Mouse (Mus musculus): ENCODE data around the gene Atp13a2.

DNA sequence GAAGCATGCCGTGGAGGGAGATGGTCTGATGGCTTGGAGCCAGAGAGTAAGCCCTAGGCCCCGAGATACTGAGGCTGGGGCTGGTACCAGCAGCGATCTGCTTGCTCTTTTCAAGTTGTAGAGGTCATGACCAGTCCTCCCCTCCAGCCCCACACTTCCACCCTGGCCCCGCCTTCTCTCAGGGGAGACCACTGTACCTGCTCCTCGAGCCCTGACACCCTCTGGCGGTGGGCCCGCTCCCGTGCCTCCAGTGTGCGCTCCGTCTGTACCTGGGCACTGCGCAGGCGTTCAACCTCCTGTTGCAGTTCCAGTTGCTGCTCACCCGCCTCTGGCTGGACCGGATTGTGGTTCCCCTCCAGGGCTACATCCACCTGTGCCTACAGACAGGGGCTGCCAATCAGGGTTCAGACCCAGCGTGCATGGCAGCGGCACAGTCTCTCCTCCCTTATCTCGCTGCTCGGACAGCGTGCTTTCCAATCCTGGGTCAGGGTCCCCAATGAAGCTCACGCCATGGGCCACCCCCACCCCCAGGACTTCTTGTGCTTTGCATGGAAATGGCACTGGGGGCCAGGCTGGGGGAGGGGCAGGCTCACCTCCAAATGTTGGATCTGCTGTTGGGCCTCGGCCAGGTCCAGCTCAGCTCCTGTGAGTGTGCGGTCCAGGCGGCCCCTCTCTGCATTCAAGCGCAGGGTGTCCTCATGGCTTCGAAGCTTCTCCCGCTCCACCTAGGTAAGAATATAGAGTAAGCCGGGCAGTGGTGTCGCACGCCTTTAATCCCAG is 31.2 kb downstream of the Atp13a2 start:
- TF ChIP-seq GATA1 (IDR thresholded peaks at IDR 0.05; ENCODE audit: low read length) = no peak
- TF ChIP-seq TAL1 (IDR thresholded peaks at IDR 0.05; ENCODE audit: low read length) = no peak
